Mouse (Mus musculus): ENCODE data around the gene Isl1. TPM values are rescaled to one million over a fixed set of nuclear protein-coding genes. Genes with fewer than 3 reads are reported as not detected.

Gene Isl1
- polyA plus RNA-seq, 1 experiment from 2014 or later = 1.4 TPM

DNA sequence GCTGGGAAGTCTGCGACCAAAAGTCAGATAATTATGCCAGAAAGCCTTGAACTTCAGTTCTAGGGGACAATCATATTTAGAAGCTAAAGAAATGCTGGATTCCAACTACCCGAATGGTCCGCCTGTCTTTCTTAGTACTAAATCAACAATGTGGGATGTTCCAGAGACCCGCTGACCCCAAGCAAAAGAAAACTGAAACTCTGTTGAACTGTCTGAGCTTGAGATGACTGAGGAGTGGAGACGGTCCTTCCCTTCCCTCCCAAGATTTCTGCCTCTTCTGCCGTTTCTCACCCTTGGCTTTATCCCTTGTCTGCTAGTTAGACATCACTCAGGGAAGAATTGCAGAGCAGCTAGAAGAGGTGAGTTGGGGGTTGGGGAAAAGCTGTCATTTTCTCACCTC is 5.7 kb downstream of the Isl1 start:
- 20% methylated on average over 6 of the region's 6 CpGs for WGBS
- H3K27ac ChIP-seq (ENCODE audit: low read depth, low read length) = no peak overlapping the region
- H3K36me3 ChIP-seq (ENCODE audit: control insufficient read depth, insufficient read depth) = no peaks in the 10 kb centered on the region
- TF ChIP-seq CTCF (IDR thresholded peaks at IDR 0.05; ENCODE audit: low read depth) = no peak
- H3K4me2 ChIP-seq (replicated peaks; ENCODE audit: low read depth) = no peak overlapping the region
- no peaks in the 10 kb centered on the region for H3K4me1 ChIP-seq (replicated peaks; ENCODE audit: control insufficient read depth, insufficient read depth, low read length)
- no peaks in the 10 kb centered on the region for H3K9me3 ChIP-seq (ENCODE audit: control insufficient read depth)
- H3K27me3 ChIP-seq (replicated peaks; ENCODE audit: control insufficient read depth, insufficient read depth, low read length) = peaks cover 87% of the 10 kb centered on the region
- ATAC-seq = no peak
- H3K4me3 ChIP-seq (ENCODE audit: low read depth, low read length) = no peak overlapping the region
- no peak overlapping the region for H3K9ac ChIP-seq (ENCODE audit: low read depth, low read length)

DNA sequence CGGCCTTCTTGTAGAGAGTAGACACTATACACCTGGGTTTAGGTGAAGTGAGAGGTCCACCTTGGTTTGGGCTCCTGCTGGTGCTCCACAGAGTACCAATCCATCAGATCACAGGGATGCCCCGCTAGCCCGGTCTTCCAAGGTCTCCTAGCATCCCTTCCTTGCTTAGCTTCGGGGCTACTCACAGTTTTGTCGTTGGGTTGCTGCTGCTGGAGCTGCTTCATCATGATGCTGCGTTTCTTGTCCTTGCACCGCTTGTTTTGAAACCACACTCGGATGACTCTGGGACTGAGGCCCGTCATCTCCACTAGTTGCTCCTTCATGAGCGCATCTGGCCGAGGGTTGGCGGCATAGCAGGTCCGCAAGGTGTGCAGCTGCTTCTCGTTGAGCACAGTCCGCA is 6.6 kb downstream of the Isl1 start:
- no peaks in the 10 kb centered on the region for H3K4me1 ChIP-seq (replicated peaks; ENCODE audit: control insufficient read depth, insufficient read depth, low read length)
- H3K9me3 ChIP-seq (ENCODE audit: control insufficient read depth) = no peaks in the 10 kb centered on the region
- no peaks in the 10 kb centered on the region for H3K36me3 ChIP-seq (ENCODE audit: control insufficient read depth, insufficient read depth)
- H3K9ac ChIP-seq (ENCODE audit: low read depth, low read length) = no peak overlapping the region
- H3K4me2 ChIP-seq (replicated peaks; ENCODE audit: low read depth) = no peak overlapping the region
- H3K27ac ChIP-seq (ENCODE audit: low read depth, low read length) = no peak overlapping the region
- ATAC-seq = no peak
- no peak for TF ChIP-seq CTCF (IDR thresholded peaks at IDR 0.05; ENCODE audit: low read depth)
- WGBS = 39% methylated on average over 15 of the region's 15 CpGs
- H3K4me3 ChIP-seq (ENCODE audit: low read depth, low read length) = no peak overlapping the region
- peaks cover 87% of the 10 kb centered on the region for H3K27me3 ChIP-seq (replicated peaks; ENCODE audit: control insufficient read depth, insufficient read depth, low read length)

DNA sequence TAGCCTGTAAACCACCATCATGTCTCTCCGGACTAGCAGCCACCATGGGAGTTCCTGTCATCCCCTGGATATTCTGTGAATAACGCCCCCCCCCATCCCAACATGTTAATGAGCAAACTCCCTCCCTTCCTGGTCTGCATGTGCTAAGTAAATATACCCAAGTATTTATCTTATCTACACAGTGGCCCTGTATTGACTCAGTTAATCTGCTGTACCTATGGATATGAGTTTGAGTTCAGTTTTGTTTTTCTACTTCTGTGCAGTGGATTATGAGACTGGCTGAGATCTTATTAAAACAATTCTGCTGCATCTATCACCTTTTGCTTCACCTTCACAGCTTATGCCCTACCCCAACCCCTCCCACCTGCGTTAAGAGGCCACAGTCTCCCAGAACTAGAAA is 7.8 kb downstream of the Isl1 start:
- Histone ChIP-seq H3K36me3 (ENCODE audit: control insufficient read depth, insufficient read depth) (no peaks in the 10 kb centered on the region), H3K4me1 (replicated peaks; ENCODE audit: control insufficient read depth, insufficient read depth, low read length) (no peaks in the 10 kb centered on the region), H3K9me3 (ENCODE audit: control insufficient read depth) (no peaks in the 10 kb centered on the region), H3K27me3 (replicated peaks; ENCODE audit: control insufficient read depth, insufficient read depth, low read length) (peaks cover 89% of the 10 kb centered on the region), H3K4me2 (replicated peaks; ENCODE audit: low read depth) (no peak overlapping the region), H3K27ac (ENCODE audit: low read depth, low read length) (no peak overlapping the region), H3K4me3 (ENCODE audit: low read depth, low read length) (no peak overlapping the region), H3K9ac (ENCODE audit: low read depth, low read length) (no peak overlapping the region)
- no peak for ATAC-seq
- TF ChIP-seq CTCF (IDR thresholded peaks at IDR 0.05; ENCODE audit: low read depth) = no peak
- 30% methylated on average over 3 of the region's 3 CpGs for WGBS

DNA sequence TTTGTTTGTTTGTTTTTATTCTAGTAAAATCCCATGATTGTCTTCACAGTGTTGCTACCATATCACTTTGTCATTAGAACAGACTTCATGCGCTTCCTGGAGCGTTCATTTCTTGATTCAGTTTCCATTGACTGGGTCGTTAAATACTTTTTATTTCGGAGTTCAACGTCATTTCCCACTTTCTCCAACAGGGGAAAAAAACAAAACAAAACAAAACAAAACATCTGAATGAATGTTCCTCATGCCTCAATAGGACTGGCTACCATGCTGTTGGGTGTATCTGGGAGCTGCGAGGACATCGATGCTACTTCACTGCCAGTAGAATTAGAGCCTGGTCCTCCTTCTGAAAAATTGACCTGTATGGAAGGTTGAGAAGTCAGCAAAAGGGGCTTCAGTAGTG is 10.2 kb downstream of the Isl1 start:
- peaks cover 84% of the 10 kb centered on the region for H3K27me3 ChIP-seq (replicated peaks; ENCODE audit: control insufficient read depth, insufficient read depth, low read length)
- WGBS = 45% methylated on average over 7 of the region's 7 CpGs
- H3K9ac ChIP-seq (ENCODE audit: low read depth, low read length) = no peak overlapping the region

DNA sequence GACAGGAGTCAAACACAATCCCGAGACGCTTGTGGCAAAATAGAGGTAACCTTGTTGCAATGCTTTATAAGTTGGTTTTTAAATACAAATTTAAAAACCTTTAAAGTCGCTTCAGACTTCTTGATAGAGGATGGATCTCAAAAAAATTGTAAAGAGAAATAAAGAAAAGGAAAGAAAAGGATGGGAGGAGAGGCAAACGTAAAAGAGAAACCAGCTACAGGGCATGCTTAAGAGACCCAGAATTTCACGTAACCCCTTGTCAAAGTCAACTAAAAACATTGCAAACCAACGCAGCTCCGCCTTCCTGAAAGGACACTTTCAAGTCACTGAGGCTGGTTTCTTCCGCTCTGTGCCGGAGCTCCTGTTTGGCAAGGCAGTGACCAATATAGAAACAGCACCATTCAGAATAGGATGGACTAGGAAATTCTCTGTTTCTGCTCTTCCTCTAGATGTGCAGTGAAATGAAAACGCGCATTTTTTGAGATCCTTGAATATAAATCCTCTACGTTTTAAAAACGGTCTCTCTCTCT is 10.8 kb downstream of the Isl1 start:
- Histone ChIP-seq H3K27ac (ENCODE audit: low read depth, low read length) (no peak overlapping the region), H3K4me3 (ENCODE audit: low read depth, low read length) (no peak overlapping the region), H3K4me1 (replicated peaks; ENCODE audit: control insufficient read depth, insufficient read depth, low read length) (no peaks in the 10 kb centered on the region), H3K36me3 (ENCODE audit: control insufficient read depth, insufficient read depth) (no peaks in the 10 kb centered on the region), H3K9ac (ENCODE audit: low read depth, low read length) (no peak overlapping the region), H3K27me3 (replicated peaks; ENCODE audit: control insufficient read depth, insufficient read depth, low read length) (peaks cover 84% of the 10 kb centered on the region), H3K9me3 (ENCODE audit: control insufficient read depth) (no peaks in the 10 kb centered on the region), H3K4me2 (replicated peaks; ENCODE audit: low read depth) (no peak overlapping the region)
- ATAC-seq = no peak
- TF ChIP-seq CTCF (IDR thresholded peaks at IDR 0.05; ENCODE audit: low read depth) = no peak
- WGBS = 36% methylated on average over 13 of the region's 13 CpGs

More for the DNA sequence above, 10.2 kb downstream of the Isl1 start:
- Histone ChIP-seq H3K9me3 (ENCODE audit: control insufficient read depth) (no peaks in the 10 kb centered on the region), H3K4me2 (replicated peaks; ENCODE audit: low read depth) (no peak overlapping the region), H3K4me3 (ENCODE audit: low read depth, low read length) (no peak overlapping the region), H3K4me1 (replicated peaks; ENCODE audit: control insufficient read depth, insufficient read depth, low read length) (no peaks in the 10 kb centered on the region), H3K27ac (ENCODE audit: low read depth, low read length) (no peak overlapping the region), H3K36me3 (ENCODE audit: control insufficient read depth, insufficient read depth) (no peaks in the 10 kb centered on the region)
- no peak for TF ChIP-seq CTCF (IDR thresholded peaks at IDR 0.05; ENCODE audit: low read depth)
- no peak for ATAC-seq

DNA sequence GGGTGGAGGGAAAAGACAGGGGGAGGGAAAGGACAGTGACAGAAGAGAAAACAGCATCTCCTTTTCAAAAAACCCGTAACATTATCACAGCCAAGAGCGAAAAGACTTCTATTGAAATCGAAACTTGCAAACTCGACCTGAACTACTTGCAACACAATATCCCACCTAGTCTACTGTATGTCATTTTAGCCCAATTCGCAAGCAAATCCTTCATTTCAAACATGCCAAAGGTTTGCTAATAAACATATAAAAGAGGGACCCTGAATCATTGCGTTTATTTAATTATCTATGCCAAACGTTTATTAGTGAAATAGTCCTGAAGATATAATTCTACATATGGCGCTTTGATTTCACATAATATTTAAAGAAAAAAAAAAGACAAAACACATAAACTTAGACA is 11.5 kb downstream of the Isl1 start:
- 16% methylated on average over 8 of the region's 8 CpGs for WGBS
- Histone ChIP-seq H3K4me3 (ENCODE audit: low read depth, low read length) (0 out of 2 replicates have a peak overlapping the region, but pooled peaks have one; percentile 9), H3K27me3 (replicated peaks; ENCODE audit: control insufficient read depth, insufficient read depth, low read length) (peaks cover 84% of the 10 kb centered on the region), H3K4me2 (replicated peaks; ENCODE audit: low read depth) (peak overlapping the region; percentile 18; the same call in 1 of the 2 replicates), H3K9ac (ENCODE audit: low read depth, low read length) (no peak overlapping the region), H3K27ac (ENCODE audit: low read depth, low read length) (no peak overlapping the region), H3K9me3 (ENCODE audit: control insufficient read depth) (no peaks in the 10 kb centered on the region), H3K4me1 (replicated peaks; ENCODE audit: control insufficient read depth, insufficient read depth, low read length) (no peaks in the 10 kb centered on the region), H3K36me3 (ENCODE audit: control insufficient read depth, insufficient read depth) (no peaks in the 10 kb centered on the region)
- ATAC-seq = no peak
- no peak for TF ChIP-seq CTCF (IDR thresholded peaks at IDR 0.05; ENCODE audit: low read depth)
